Mouse (Mus musculus): Measurements from ENCODE around the gene Ptprd. TPM values are rescaled to one million over a fixed set of nuclear protein-coding genes. Genes with fewer than 3 reads are reported as not detected.
A peak's percentile ranks its signal among the peaks of the same experiment; 100 is the strongest.

Ptprd gene
- total and polyA plus RNA-seq, 2 experiments from 2014 or later = 5.6 to 23.3 TPM

GRCm38 (mm10) chr4:77050536-77051207 lies 1161.1 kb downstream of the Ptprd start:
- Histone ChIP-seq H3K4me2 (ENCODE audit: low read depth, low read length) (no peak overlapping the region), H3K4me3 (ENCODE audit: low read depth, low read length) (no peak overlapping the region), H3K27me3 (ENCODE audit: control insufficient read depth, insufficient read depth, low read length) (no peaks in the 10 kb centered on the region), H3K9me3 (replicated peaks; ENCODE audit: control insufficient read depth, low read length) (no peaks in the 10 kb centered on the region), H3K9ac (replicated peaks; ENCODE audit: low read depth, low read length) (no peak overlapping the region), H3K36me3 (replicated peaks; ENCODE audit: control insufficient read depth, insufficient read depth, low read length) (no peaks in the 10 kb centered on the region), H3K27ac (ENCODE audit: low read depth) (no peak overlapping the region), H3K4me1 (ENCODE audit: control insufficient read depth, insufficient read depth) (no peaks in the 10 kb centered on the region)
- no peak for ATAC-seq (ENCODE audit: insufficient read depth, low read depth)
- TF ChIP-seq CTCF (IDR thresholded peaks at IDR 0.05; ENCODE audit: low read depth) = no peak
- no peak for TF ChIP-seq EP300 (IDR thresholded peaks at IDR 0.05; ENCODE audit: low read depth)
- no peak for DNase-seq (ENCODE audit: low spot score)
- 53% methylated on average over 6 of the region's 6 CpGs for WGBS

GRCm38 (mm10) chr4:77004483-77004882 lies 1207.3 kb downstream of the Ptprd start:
- Histone ChIP-seq H3K4me1 (ENCODE audit: control insufficient read depth, insufficient read depth) (0 out of 2 replicates have a peak, but pooled peaks cover 6% of the 10 kb centered on the region), H3K4me3 (ENCODE audit: low read depth, low read length) (no peak overlapping the region), H3K36me3 (replicated peaks; ENCODE audit: control insufficient read depth, insufficient read depth, low read length) (no peaks in the 10 kb centered on the region), H3K9ac (replicated peaks; ENCODE audit: low read depth, low read length) (no peak overlapping the region), H3K4me2 (ENCODE audit: low read depth, low read length) (no peak overlapping the region), H3K9me3 (replicated peaks; ENCODE audit: control insufficient read depth, low read length) (no peaks in the 10 kb centered on the region), H3K27ac (ENCODE audit: low read depth) (no peak overlapping the region), H3K27me3 (ENCODE audit: control insufficient read depth, insufficient read depth, low read length) (no peaks in the 10 kb centered on the region)
- TF ChIP-seq CTCF (IDR thresholded peaks at IDR 0.05; ENCODE audit: low read depth) (no peak), EP300 (IDR thresholded peaks at IDR 0.05; ENCODE audit: low read depth) (no peak)
- peak; percentile 64 for DNase-seq (ENCODE audit: low spot score)
- ATAC-seq (ENCODE audit: insufficient read depth, low read depth) = peak; percentile 57; the same call in 1 of the 2 replicates
- 31% methylated on average over 1 of the region's 1 CpGs for WGBS

GRCm38 (mm10) chr4:76996172-76996571 lies 1215.6 kb downstream of the Ptprd start:
- Histone ChIP-seq H3K27ac (ENCODE audit: low read depth) (no peak overlapping the region), H3K4me2 (ENCODE audit: low read depth, low read length) (no peak overlapping the region), H3K9ac (replicated peaks; ENCODE audit: low read depth, low read length) (no peak overlapping the region), H3K4me1 (ENCODE audit: control insufficient read depth, insufficient read depth) (0 out of 2 replicates have a peak, but pooled peaks cover 6% of the 10 kb centered on the region), H3K4me3 (ENCODE audit: low read depth, low read length) (no peak overlapping the region), H3K27me3 (ENCODE audit: control insufficient read depth, insufficient read depth, low read length) (no peaks in the 10 kb centered on the region), H3K9me3 (replicated peaks; ENCODE audit: control insufficient read depth, low read length) (no peaks in the 10 kb centered on the region), H3K36me3 (replicated peaks; ENCODE audit: control insufficient read depth, insufficient read depth, low read length) (no peaks in the 10 kb centered on the region)
- DNase-seq (ENCODE audit: low spot score) (no peak), ATAC-seq (ENCODE audit: insufficient read depth, low read depth) (no peak)
- WGBS = 69% methylated on average over 4 of the region's 4 CpGs
- no peak for TF ChIP-seq CTCF (IDR thresholded peaks at IDR 0.05; ENCODE audit: low read depth)
- TF ChIP-seq EP300 (IDR thresholded peaks at IDR 0.05; ENCODE audit: low read depth) = no peak

DNA sequence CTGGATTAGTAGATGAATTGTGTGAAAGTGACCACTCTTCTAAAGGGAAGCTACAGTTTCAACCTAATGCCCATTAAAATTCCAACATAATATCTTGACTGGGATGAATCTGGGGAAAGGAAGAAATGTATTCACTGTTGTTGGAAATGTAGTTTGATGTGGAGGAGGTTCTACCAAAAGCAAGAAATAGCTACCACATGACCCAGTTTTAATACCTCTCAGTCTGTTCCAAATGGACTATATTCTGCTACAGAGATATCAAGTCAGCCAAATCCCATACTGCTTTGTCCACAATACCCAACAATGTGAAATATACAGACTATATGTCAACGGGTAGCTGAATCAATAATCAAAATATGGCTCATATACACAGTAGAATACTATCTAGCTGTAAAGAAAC lies 1221.8 kb downstream of the Ptprd start:
- no peak for TF ChIP-seq CTCF (IDR thresholded peaks at IDR 0.05; ENCODE audit: low read depth)
- no peak for TF ChIP-seq EP300 (IDR thresholded peaks at IDR 0.05; ENCODE audit: low read depth)
- no peaks in the 10 kb centered on the region for H3K9me3 ChIP-seq (replicated peaks; ENCODE audit: control insufficient read depth, low read length)

DNA sequence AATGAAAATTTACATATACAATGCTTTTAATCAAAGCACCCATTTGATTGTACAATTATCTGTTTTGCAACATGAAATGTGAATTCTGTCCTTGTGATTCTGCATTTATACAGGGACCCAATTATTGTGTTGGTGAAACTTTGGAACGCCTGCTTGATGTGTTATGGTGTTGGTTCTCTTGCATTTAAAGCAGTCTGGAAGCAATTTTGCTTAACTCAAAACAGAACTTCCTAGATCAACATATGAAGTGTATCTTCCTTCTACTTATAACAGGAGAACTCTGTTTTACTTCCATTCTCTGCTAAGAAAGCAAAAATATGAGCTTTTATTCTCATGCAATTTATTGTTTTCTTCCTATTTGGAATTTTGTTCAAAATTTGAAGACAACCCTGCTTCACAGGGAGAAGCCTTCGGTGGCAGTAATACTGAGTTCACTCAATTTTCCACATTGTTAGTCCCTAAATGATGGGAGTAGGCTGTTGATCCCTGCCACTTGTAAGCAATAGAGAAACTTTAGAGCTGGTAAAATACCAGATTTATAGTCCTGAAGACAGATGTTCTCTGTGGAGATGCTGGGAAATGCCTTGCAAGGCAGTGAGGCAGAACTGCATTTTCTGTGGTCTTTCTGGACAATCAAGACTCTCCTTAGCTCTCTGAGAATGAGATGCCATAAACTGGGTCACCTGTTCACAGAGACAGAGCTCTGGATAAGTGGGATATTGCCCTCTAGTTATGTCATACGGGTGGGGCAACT lies 1234.5 kb downstream of the Ptprd start:
- Histone ChIP-seq H3K9me3 (replicated peaks; ENCODE audit: control insufficient read depth, low read length) (no peaks in the 10 kb centered on the region), H3K4me1 (ENCODE audit: control insufficient read depth, insufficient read depth) (no peaks in the 10 kb centered on the region), H3K27ac (ENCODE audit: low read depth) (no peak overlapping the region), H3K4me2 (ENCODE audit: low read depth, low read length) (no peak overlapping the region), H3K9ac (replicated peaks; ENCODE audit: low read depth, low read length) (no peak overlapping the region), H3K27me3 (ENCODE audit: control insufficient read depth, insufficient read depth, low read length) (no peaks in the 10 kb centered on the region), H3K4me3 (ENCODE audit: low read depth, low read length) (no peak overlapping the region), H3K36me3 (replicated peaks; ENCODE audit: control insufficient read depth, insufficient read depth, low read length) (no peaks in the 10 kb centered on the region)
- TF ChIP-seq EP300 (IDR thresholded peaks at IDR 0.05; ENCODE audit: low read depth) (no peak), CTCF (IDR thresholded peaks at IDR 0.05; ENCODE audit: low read depth) (no peak)
- DNase-seq (ENCODE audit: low spot score) (no peak), ATAC-seq (ENCODE audit: insufficient read depth, low read depth) (no peak)
- WGBS = 74% methylated on average over 3 of the region's 3 CpGs

More for the DNA sequence above, 1221.8 kb downstream of the Ptprd start:
- DNase-seq (ENCODE audit: low spot score) = no peak
- Histone ChIP-seq H3K27ac (ENCODE audit: low read depth) (no peak overlapping the region), H3K4me2 (ENCODE audit: low read depth, low read length) (no peak overlapping the region), H3K4me3 (ENCODE audit: low read depth, low read length) (no peak overlapping the region), H3K36me3 (replicated peaks; ENCODE audit: control insufficient read depth, insufficient read depth, low read length) (no peaks in the 10 kb centered on the region), H3K4me1 (ENCODE audit: control insufficient read depth, insufficient read depth) (no peaks in the 10 kb centered on the region), H3K9ac (replicated peaks; ENCODE audit: low read depth, low read length) (no peak overlapping the region), H3K27me3 (ENCODE audit: control insufficient read depth, insufficient read depth, low read length) (no peaks in the 10 kb centered on the region)
- no peak for ATAC-seq (ENCODE audit: insufficient read depth, low read depth)
- WGBS = 82% methylated on average over 1 of the region's 1 CpGs
